ENCODE assay signal across 28 mouse cellular contexts in the genomic region with DNA sequence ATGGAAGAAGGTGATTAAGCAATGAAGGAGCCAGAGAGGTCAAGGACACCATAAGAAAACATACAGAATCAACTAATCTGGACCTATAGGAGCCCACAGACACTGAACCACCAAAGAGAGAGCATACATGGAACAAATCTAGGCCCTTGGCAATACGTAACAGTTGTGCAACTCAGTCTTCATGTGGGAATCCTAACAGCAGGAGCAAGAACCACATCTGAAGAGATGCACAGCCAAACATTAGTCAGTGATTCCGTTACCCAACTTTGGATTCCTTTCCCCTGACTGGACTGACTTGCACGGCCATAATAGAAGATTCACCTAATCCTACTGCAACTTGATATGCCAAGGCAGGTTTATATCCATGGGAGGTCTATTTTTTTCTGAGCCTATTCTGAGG. TPM values are rescaled to one million over a fixed set of nuclear protein-coding genes. Genes with fewer than 3 reads are reported as not detected.
A peak's percentile ranks its signal among the peaks of the same experiment; 100 is the strongest.
DNase-seq lines count a peak whose midpoint lies in the region; ATAC-seq and TF ChIP-seq lines count a peak whose summit lies in the region.
"Had no signal": no experiment of that assay in that cellular context is flagged by ENCODE, and none has a peak within 500 bp of the region (broad histone marks: within the 10 kb centered on the region; RNA-seq: fewer than 3 reads in every experiment).

No protein-coding gene starts in this region.

- ATAC-seq in Patski, result no peak
- ATAC-seq: CD4-positive, CD25-positive, alpha-beta regulatory T cell, adult 4 months; forebrain, embryonic 13.5 days; forebrain, embryonic 15.5 days; forebrain, postnatal 0 days had no signal

- POLR2A ChIA-PET in Patski (lab: Charles Lee), result no interaction called here

- H3ac ChIP-seq in myocyte (ENCODE audit: control insufficient read depth, insufficient read length), result no peak overlapping the region

- H3K4me3 ChIP-seq in myocyte, result no peak overlapping the region
- H3K4me3 ChIP-seq: embryonic facial prominence, embryonic 13.5 days; embryonic facial prominence, embryonic 15.5 days; erythroblast, embryonic 14.5 days; forebrain, embryonic 13.5 days; forebrain, embryonic 15.5 days had no signal

- no peak for TF ChIP-seq CTCF in Patski (IDR thresholded peaks at IDR 0.05)

- TF ChIP-seq POLR2A in myocyte (IDR thresholded peaks at IDR 0.05; ENCODE audit: insufficient read length, low read depth), result no peak

- H3K36me3 ChIP-seq in myocyte (ENCODE audit: control insufficient read depth, insufficient read depth), result no peaks in the 10 kb centered on the region
- H3K36me3 ChIP-seq: embryonic facial prominence, embryonic 13.5 days; embryonic facial prominence, embryonic 15.5 days; forebrain, embryonic 15.5 days; G1E had no signal

- in situ Hi-C loops in Patski (cut with MboI; ENCODE audit: low pct_unique_long_range_greater_than_20kb), result no loop called here

- DNase-seq in 3T3-L1 (ENCODE audit: low read depth, low spot score) (peak; percentile 54), Patski (ENCODE audit: low read depth, low spot score) (peak; percentile 4)
- peak; percentile 41 for DNase-seq in Muller cell, postnatal 12 days (ENCODE audit: inconsistent ontology term)
- no peak for DNase-seq in right cerebral cortex, adult 2 months (ENCODE audit: low spot score in 2 of 2)
- DNase-seq in adrenal gland, adult 18-20 months (ENCODE audit: low spot score in 2 of 2), result no peak
- no peak for DNase-seq in heart, adult 11 months
- DNase-seq: adrenal gland, adult 8-10 months; adrenal gland, postnatal 14 days; adrenal gland, postnatal 36 days; cerebellum, adult 11-12 months; cerebellum, adult 8-10 months; cerebellum, adult 9-11 months; cerebellum, postnatal 14 days; cerebellum, postnatal 36 days; embryo, embryonic 11 days; forebrain, postnatal 0 days had no signal

- no peaks in the 10 kb centered on the region for H3K79me2 ChIP-seq in myocyte (ENCODE audit: control insufficient read depth, insufficient read depth)

- CTCF ChIA-PET in Patski (lab: Charles Lee), result no interaction called here

- H3K27me3 ChIP-seq in Patski, result peaks cover 10% of the 10 kb centered on the region
- H3K27me3 ChIP-seq in myocyte (ENCODE audit: control insufficient read depth, insufficient read depth, insufficient read length), result no peaks in the 10 kb centered on the region
- H3K27me3 ChIP-seq: embryonic facial prominence, embryonic 13.5 days; embryonic facial prominence, embryonic 15.5 days; forebrain, embryonic 13.5 days; forebrain, embryonic 15.5 days had no signal

- H3K4me2 ChIP-seq in myocyte (ENCODE audit: low read depth), result no peak overlapping the region
- H3K4me2 ChIP-seq: embryonic facial prominence, embryonic 13.5 days; embryonic facial prominence, embryonic 15.5 days; forebrain, embryonic 13.5 days; forebrain, embryonic 15.5 days had no signal

TF ChIP-seq in myocyte, 11 proteins besides CTCF, POLR2A, EP300 and RAD21:
- no peak for TF ChIP-seq REST (IDR thresholded peaks at IDR 0.05; ENCODE audit: insufficient read depth, insufficient read length)
- 0 out of 2 replicates have a peak, but pooled peaks have one; percentile 40 for TF ChIP-seq CEBPB (IDR thresholded peaks at IDR 0.05; ENCODE audit: insufficient read depth, poor library complexity, severe bottlenecking)
TF ChIP-seq in myocyte: peak in this region for 1.

RNA-seq across cellular contexts. Expression of a gene that starts 2.4 kb away (rescaled TPM):
- polyA plus RNA-seq in Patski (2021) (not detected), myocyte (2012; fragmentation: generic; extraction: Trizol) (not detected)
- not detected for total RNA-seq in adrenal gland, adult 18-20 months (2021)
- total RNA-seq: adrenal gland, adult 8-10 months; adrenal gland, postnatal 14 days; adrenal gland, postnatal 36 days; CH12.LX; common myeloid progenitor, adult 5-6 weeks; forebrain, postnatal 0 days had no signal
- polyA plus RNA-seq: CD4-positive, CD25-positive, alpha-beta regulatory T cell, adult 4 months; embryonic facial prominence, embryonic 11.5 days; embryonic facial prominence, embryonic 13.5 days; embryonic facial prominence, embryonic 15.5 days; erythroblast, embryonic 14.5 days; forebrain, embryonic 11.5 days; forebrain, embryonic 13.5 days; forebrain, embryonic 15.5 days; forebrain, postnatal 0 days; G1E had no signal

RNA-seq across cellular contexts. Expression of a gene that starts 9.3 kb away (rescaled TPM):
- polyA plus RNA-seq in Patski (2021) (not detected), myocyte (2012; fragmentation: generic; extraction: Trizol) (not detected)
- total RNA-seq in adrenal gland, adult 18-20 months (2021), result not detected
- total RNA-seq: adrenal gland, adult 8-10 months; adrenal gland, postnatal 14 days; adrenal gland, postnatal 36 days; CH12.LX; common myeloid progenitor, adult 5-6 weeks; forebrain, postnatal 0 days had no signal
- polyA plus RNA-seq: CD4-positive, CD25-positive, alpha-beta regulatory T cell, adult 4 months; embryonic facial prominence, embryonic 11.5 days; embryonic facial prominence, embryonic 13.5 days; embryonic facial prominence, embryonic 15.5 days; erythroblast, embryonic 14.5 days; forebrain, embryonic 11.5 days; forebrain, embryonic 13.5 days; forebrain, embryonic 15.5 days; forebrain, postnatal 0 days; G1E had no signal

RNA-seq across cellular contexts. Expression of a gene that starts 24.8 kb away (rescaled TPM):
- polyA plus RNA-seq in Patski (2021) (not detected), myocyte (2012; fragmentation: generic; extraction: Trizol) (not detected)
- total RNA-seq in adrenal gland, adult 18-20 months (2021), result not detected
- total RNA-seq: adrenal gland, adult 8-10 months; adrenal gland, postnatal 14 days; adrenal gland, postnatal 36 days; CH12.LX; common myeloid progenitor, adult 5-6 weeks; forebrain, postnatal 0 days had no signal
- polyA plus RNA-seq: CD4-positive, CD25-positive, alpha-beta regulatory T cell, adult 4 months; embryonic facial prominence, embryonic 11.5 days; embryonic facial prominence, embryonic 13.5 days; embryonic facial prominence, embryonic 15.5 days; erythroblast, embryonic 14.5 days; forebrain, embryonic 11.5 days; forebrain, embryonic 13.5 days; forebrain, embryonic 15.5 days; forebrain, postnatal 0 days; G1E had no signal

RNA-seq across cellular contexts. Expression of a gene that starts 35.1 kb away (rescaled TPM):
- not detected for polyA plus RNA-seq in Patski (2021)
- polyA plus RNA-seq in myocyte (2012; fragmentation: generic; extraction: Trizol), result not detected
- not detected for total RNA-seq in adrenal gland, adult 18-20 months (2021)
- total RNA-seq: adrenal gland, adult 8-10 months; adrenal gland, postnatal 14 days; adrenal gland, postnatal 36 days; CH12.LX; common myeloid progenitor, adult 5-6 weeks; forebrain, postnatal 0 days had no signal
- polyA plus RNA-seq: embryonic facial prominence, embryonic 11.5 days; embryonic facial prominence, embryonic 13.5 days; embryonic facial prominence, embryonic 15.5 days; erythroblast, embryonic 14.5 days; forebrain, embryonic 11.5 days; forebrain, embryonic 13.5 days; forebrain, embryonic 15.5 days; forebrain, postnatal 0 days; G1E had no signal

RNA-seq across cellular contexts. Expression of a gene that starts 50.2 kb away (rescaled TPM):
- polyA plus RNA-seq in Patski (2021) (not detected), myocyte (2012; fragmentation: generic; extraction: Trizol) (not detected)
- total RNA-seq in adrenal gland, adult 18-20 months (2021), result not detected
- total RNA-seq: adrenal gland, adult 8-10 months; adrenal gland, postnatal 14 days; adrenal gland, postnatal 36 days; CH12.LX; common myeloid progenitor, adult 5-6 weeks; forebrain, postnatal 0 days had no signal
- polyA plus RNA-seq: CD4-positive, CD25-positive, alpha-beta regulatory T cell, adult 4 months; embryonic facial prominence, embryonic 11.5 days; embryonic facial prominence, embryonic 13.5 days; embryonic facial prominence, embryonic 15.5 days; erythroblast, embryonic 14.5 days; forebrain, embryonic 11.5 days; forebrain, embryonic 13.5 days; forebrain, embryonic 15.5 days; forebrain, postnatal 0 days; G1E had no signal

Comparison
In these comparisons a context has a peak if more than half of its experiments do, and no peak if none do; other contexts are left out.
1. DNase-seq: peak in 3T3-L1 (single experiment), Muller cell, postnatal 12 days (single experiment) and Patski (single experiment); none in right cerebral cortex, adult 2 months (0 of 2), adrenal gland, adult 18-20 months (0 of 2) and heart, adult 11 months (single experiment).